Mouse (Mus musculus) kidney, postnatal 14 days (tissue): ENCODE data around the gene Fkbp5.
"Not testable (repeated sequence)": the region's sequence is repeated elsewhere in the genome, so short reads cannot be mapped to it uniquely, and the experiment has no call there.

ENCODE experiments used
- DNase-seq: peaks from one replicate; pipeline ENCODE4 v3.0.0; 2022; ENCODE audit warnings: mixed read lengths

Gene Fkbp5

DNA sequence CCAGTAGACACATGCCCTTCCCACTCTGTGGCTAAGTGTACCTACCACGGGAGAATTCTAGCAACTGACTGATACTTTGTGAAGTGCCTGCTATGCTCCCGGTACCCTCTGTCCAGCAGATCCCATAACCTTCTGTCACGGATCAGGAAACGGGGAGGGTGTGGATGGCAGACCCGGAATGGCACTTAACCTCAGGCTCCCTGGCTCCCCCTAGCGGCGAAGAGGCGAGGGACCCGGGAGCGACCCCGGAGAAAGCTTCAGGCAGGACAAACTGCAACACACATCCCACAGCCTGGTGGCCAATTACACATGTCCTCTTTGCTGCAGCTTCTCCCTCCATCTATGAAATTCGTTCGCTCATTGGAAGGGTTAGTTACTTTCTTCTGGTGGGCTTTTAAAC is 148.9 kb downstream of the Fkbp5 start:
- peak; percentile 88 for DNase-seq

GRCm38 (mm10) chr17:28365122-28365521 is 152.2 kb downstream of the Fkbp5 start, which contains the start of gene Tulp1:
Tulp1 (minus strand) TSS chr17:28365222.
- DNase-seq, result no peak

GRCm38 (mm10) chr17:28363507-28363906 is 153.8 kb downstream of the Fkbp5 start:
- DNase-seq, result no peak

GRCm38 (mm10) chr17:28362653-28363292 is 154.6 kb downstream of the Fkbp5 start:
- no peak for DNase-seq

DNA sequence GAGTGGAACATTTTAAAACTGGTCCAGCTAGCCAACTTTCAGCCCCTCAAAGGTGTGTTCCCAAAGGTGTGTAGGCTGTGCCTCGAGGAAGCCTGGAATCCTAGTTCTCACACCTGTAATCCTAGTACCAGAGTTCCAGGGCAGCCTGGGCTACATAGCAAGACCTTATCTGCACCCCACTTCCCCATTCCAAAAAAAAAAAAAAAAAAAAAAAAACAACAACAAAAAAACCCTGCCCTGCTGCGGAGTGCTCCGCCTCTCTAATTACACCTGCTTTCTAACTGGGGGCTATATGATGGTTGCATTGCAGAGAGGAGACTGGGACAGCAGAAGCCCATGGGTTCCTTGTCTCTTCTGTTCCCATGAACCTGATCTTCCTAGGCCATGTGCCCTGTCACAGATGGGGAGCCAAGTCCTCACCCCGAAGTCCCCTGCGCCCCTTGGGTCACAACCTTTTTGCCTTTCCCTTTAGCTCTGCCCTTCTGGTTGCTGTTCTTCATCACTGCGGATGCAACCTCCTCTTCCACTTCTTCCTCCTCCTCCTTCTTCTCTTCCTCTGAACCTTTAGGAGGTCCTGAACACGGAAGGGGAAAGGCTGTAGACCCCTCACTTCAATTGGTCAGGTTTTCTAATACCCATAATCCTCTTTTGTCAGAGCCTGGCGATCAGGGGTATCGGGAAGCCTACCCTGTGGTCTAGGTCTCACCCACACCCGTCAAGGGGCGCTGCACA is 155.2 kb downstream of the Fkbp5 start:
- no peak for DNase-seq

DNA sequence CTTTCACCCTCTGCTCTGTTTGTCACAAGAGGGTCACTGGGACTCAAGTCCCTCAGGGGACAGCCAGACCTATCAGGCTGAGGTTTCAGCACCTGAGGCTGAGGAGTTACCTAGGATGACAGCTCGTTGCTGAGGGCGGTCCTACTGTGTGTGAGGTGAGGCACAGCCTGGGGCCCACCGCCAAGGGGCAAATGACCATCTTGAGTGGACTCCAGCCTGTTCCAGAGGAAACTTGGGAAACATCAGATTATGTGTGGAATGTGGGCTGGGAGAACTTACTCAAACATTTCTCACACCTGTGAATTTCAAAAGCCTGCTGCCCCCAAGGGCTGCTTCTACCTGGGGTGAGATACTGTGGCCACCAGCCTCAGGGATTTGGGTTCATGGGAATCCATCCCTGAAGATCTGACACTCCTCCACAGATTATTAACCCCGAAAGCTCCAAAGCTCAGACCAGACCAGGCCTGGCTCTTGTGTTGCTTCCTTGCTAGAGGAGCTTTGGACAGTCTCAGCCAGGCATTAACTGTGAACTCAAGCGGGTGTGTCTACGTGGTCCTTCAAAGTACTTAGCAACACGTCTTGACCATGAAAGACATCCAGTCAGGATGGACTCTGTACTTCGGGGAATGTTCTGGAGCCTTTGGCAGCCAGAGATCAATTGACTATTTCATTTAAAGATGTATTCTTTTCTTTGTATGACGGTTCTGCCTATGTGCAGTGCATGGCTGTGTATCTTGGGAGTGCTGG is 156.6 kb downstream of the Fkbp5 start:
- DNase-seq, result no peak

- not testable (repeated sequence) for DNase-seq
These were observed 158.6 kb downstream of the Fkbp5 start for GRCm38 (mm10) chr17:28358576-28359261.

GRCm38 (mm10) chr17:28355871-28356270 is 161.5 kb downstream of the Fkbp5 start:
- no peak for DNase-seq

GRCm38 (mm10) chr17:28352018-28352417 is 165.3 kb downstream of the Fkbp5 start:
- no peak for DNase-seq

DNA sequence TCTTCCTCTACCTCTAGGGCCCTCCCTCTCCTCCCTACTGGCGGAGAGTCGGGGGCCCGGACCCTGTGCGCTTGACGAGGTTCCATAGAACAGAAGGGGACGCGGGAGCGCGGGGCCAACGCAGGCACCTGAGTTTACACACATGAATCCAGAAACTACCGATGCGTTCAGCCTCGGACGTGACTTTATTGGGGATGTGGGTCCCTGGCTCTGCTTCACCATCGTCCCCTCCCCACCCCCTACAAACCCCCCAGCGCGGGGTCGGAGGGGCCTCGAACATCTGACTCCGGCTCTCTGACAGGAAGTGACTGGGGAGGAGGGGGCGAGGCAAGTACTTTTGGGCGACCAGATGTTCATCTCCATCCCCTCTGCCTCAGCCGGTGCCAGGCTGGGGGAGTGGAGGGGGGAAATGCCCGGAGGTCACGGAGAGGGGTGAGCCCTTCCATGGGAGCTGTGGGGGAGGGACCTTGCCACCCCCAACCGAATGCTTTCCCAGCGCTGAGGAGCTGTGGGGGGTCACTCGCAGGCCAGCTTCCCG is 165.9 kb downstream of the Fkbp5 start:
- no peak for DNase-seq

DNA sequence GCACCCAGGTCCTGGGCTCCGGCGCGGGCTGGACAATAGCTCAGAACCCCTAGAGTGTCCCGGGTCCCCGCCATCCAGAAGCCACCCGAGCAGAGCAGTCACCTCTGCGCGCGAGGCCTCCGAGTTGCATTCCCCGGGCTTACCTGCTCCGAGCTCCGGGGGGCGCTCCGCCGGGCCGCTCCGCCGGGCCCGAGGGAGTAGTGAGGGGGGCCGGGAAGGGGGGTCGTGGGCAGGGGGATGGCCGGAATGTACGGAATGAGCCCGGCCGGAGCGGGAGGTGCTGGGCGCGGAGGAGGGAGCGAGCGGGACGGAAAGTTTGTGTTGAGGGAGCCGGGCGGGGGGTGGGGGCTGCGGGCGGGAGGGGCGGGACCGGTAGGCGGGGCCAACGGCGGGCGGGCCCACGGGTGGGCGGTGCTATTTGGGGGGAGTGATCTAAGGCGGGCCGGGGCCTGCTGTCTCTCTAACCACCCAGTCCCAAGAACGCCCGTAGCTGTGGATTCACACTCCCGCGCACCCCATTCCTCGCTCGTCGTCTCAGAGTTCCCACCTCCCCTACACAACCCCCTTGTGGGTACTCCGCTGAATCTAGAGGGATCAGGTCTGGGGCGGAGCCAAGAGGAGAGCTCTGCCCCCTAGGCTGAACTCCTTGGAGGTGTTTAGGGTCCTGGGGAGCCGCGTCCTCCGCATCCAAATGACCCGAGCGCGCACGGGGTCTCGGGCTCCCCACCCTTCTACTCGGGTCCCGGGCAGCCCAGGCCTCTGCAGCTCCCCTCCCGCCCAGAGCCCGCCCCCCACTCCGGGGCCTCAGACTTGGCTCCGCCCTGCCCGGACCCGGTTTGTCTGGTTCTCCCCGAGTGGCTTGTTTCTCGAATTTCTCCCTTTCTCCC is 166.6 kb downstream of the Fkbp5 start, which contains the start of gene Tead3:
TSS of gene Tead3 (minus strand) at position 352 of the 887 bp plus-strand sequence.
- peak; percentile 92 for DNase-seq

GRCm38 (mm10) chr17:28349901-28350465 is 167.3 kb downstream of the Fkbp5 start:
- peak; percentile 86 for DNase-seq

GRCm38 (mm10) chr17:28349264-28349880 is 168.0 kb downstream of the Fkbp5 start:
- no peak for DNase-seq
